ENCODE assay signal across 17 mouse cellular contexts in the genomic region with DNA sequence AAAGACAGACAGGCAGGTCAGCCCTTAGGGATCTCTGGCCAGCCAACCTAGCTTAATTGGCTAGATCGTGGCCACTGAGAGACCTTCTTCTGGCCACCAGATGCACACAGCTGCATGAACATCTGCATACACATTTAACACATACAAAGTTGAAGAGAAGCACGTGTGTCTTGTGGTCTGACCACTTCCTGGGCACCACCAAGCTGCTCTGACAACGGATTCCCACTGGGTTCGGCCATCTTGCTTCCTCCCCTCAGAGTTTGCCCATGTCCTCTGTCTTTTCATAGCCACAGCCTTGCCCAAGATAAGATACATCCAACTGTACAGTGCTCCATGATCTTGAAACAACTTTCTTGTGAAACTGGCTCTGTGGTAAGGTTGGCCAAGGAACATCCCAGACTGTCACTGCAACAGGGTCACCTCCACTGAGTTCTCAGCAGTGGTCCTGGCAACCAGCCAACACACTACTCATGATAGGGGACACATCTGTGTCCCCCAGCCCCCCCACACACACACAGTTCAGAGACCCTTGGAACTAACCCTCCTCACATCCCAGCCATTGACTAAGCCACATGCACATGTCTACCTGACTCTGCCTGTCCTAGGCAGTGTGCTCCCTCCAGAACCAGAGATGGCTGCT.
DNase-seq lines count a peak whose midpoint lies in the region; ATAC-seq and TF ChIP-seq lines count a peak whose summit lies in the region.
"Had no signal": no experiment of that assay in that cellular context is flagged by ENCODE, and none has a peak within 500 bp of the region (broad histone marks: within the 10 kb centered on the region; RNA-seq: fewer than 3 reads in every experiment).

No protein-coding gene starts in this region.

- TF ChIP-seq CTCF in lung, postnatal 0 days (IDR thresholded peaks at IDR 0.05) = no peak

- no peaks in the 10 kb centered on the region for H3K27me3 ChIP-seq in lung, postnatal 0 days (replicated peaks; ENCODE audit: insufficient read depth, low read length)
- no peaks in the 10 kb centered on the region for H3K27me3 ChIP-seq in forebrain, embryonic 11.5 days (ENCODE audit: control insufficient read depth, insufficient read depth, low read length)
- H3K27me3 ChIP-seq: embryonic facial prominence, embryonic 13.5 days; forebrain, embryonic 13.5 days; heart, embryonic 13.5 days; midbrain, embryonic 12.5 days had no signal

- no peaks in the 10 kb centered on the region for H3K4me1 ChIP-seq in lung, postnatal 0 days (ENCODE audit: insufficient read depth, low read depth, low read length)
- H3K4me1 ChIP-seq in forebrain, embryonic 11.5 days (replicated peaks; ENCODE audit: control insufficient read depth, insufficient read depth, low read length) = no peaks in the 10 kb centered on the region
- H3K4me1 ChIP-seq: embryonic facial prominence, embryonic 13.5 days; forebrain, embryonic 13.5 days; heart, embryonic 13.5 days; midbrain, embryonic 12.5 days had no signal

- no peak for TF ChIP-seq EP300 in lung, postnatal 0 days (IDR thresholded peaks at IDR 0.05)

- H3K36me3 ChIP-seq in lung, postnatal 0 days (ENCODE audit: insufficient read depth, low read length) = no peaks in the 10 kb centered on the region
- H3K36me3 ChIP-seq in forebrain, embryonic 11.5 days (ENCODE audit: control insufficient read depth, insufficient read depth, low read length) = no peaks in the 10 kb centered on the region
- H3K36me3 ChIP-seq: midbrain, embryonic 12.5 days had no signal

- H3K4me3 ChIP-seq in lung, postnatal 0 days (ENCODE audit: low read depth, low read length) = no peak overlapping the region
- H3K4me3 ChIP-seq in forebrain, embryonic 11.5 days (ENCODE audit: low read depth, low read length) = no peak overlapping the region
- H3K4me3 ChIP-seq: embryonic facial prominence, embryonic 13.5 days; forebrain, embryonic 13.5 days; gastrocnemius, adult 2 months; heart, embryonic 13.5 days; midbrain, embryonic 12.5 days had no signal

- peak; percentile 6 for DNase-seq in lung, postnatal 36 days
- no peak for DNase-seq in lung, postnatal 0 days (ENCODE audit: low spot score)
- DNase-seq in c-Kit-positive CD71-negative TER-119-negative erythroid progenitor cells, embryonic 14.5 days (ENCODE audit: low read depth) = peak; percentile 7
- peak; percentile 73 to 81 for DNase-seq in thymus, postnatal 36 days
- DNase-seq in right cerebral cortex, postnatal 25 days = no peak
- DNase-seq in forebrain, embryonic 11.5 days (ENCODE audit: low spot score) = no peak
- no peak for DNase-seq in kidney, postnatal 4 days
- DNase-seq: adrenal gland, postnatal 25 days; gastrocnemius, adult 2 months; kidney, adult 9 months; layer of hippocampus, adult 9-11 months had no signal

- 71% methylated on average over 4 of the region's 4 CpGs for WGBS in lung, postnatal 0 days
- 78% methylated on average over 4 of the region's 4 CpGs for WGBS in forebrain, embryonic 11.5 days

- no peak overlapping the region for H3K27ac ChIP-seq in lung, postnatal 0 days (ENCODE audit: low read length)
- no peak overlapping the region for H3K27ac ChIP-seq in forebrain, embryonic 11.5 days (ENCODE audit: low read depth, low read length)
- H3K27ac ChIP-seq: embryonic facial prominence, embryonic 13.5 days; forebrain, embryonic 13.5 days; gastrocnemius, adult 2 months; heart, embryonic 13.5 days; midbrain, embryonic 12.5 days had no signal

- H3K9me3 ChIP-seq in lung, postnatal 0 days (ENCODE audit: low read length) = no peaks in the 10 kb centered on the region
- H3K9me3 ChIP-seq in forebrain, embryonic 11.5 days (ENCODE audit: control insufficient read depth, low read length) = no peaks in the 10 kb centered on the region
- H3K9me3 ChIP-seq: embryonic facial prominence, embryonic 13.5 days; forebrain, embryonic 13.5 days; heart, embryonic 13.5 days; midbrain, embryonic 12.5 days had no signal

- no peak overlapping the region for H3K4me2 ChIP-seq in lung, postnatal 0 days (replicated peaks; ENCODE audit: low read depth, low read length)
- no peak overlapping the region for H3K4me2 ChIP-seq in forebrain, embryonic 11.5 days (ENCODE audit: low read depth, low read length, severe bottlenecking)
- H3K4me2 ChIP-seq: embryonic facial prominence, embryonic 13.5 days; forebrain, embryonic 13.5 days; heart, embryonic 13.5 days; midbrain, embryonic 12.5 days had no signal

- no peak for ATAC-seq in lung, postnatal 0 days
- ATAC-seq in neutrophil, adult 5-6 weeks (ENCODE audit: extremely low read depth, insufficient number of reproducible peaks, low FRiP score, poor library complexity, severe bottlenecking) = peak; percentile 11
- ATAC-seq in forebrain, embryonic 11.5 days (replicated peaks; ENCODE audit: low FRiP score) = no peak
- ATAC-seq: forebrain, embryonic 13.5 days; hindbrain, embryonic 16.5 days had no signal

- H3K9ac ChIP-seq in lung, postnatal 0 days (replicated peaks; ENCODE audit: low read depth) = no peak overlapping the region
- H3K9ac ChIP-seq in forebrain, embryonic 11.5 days (ENCODE audit: low read length) = no peak overlapping the region
- H3K9ac ChIP-seq: embryonic facial prominence, embryonic 13.5 days; forebrain, embryonic 13.5 days; heart, embryonic 13.5 days; midbrain, embryonic 12.5 days had no signal

Comparison
In these comparisons a context has a peak if more than half of its experiments do, and no peak if none do; other contexts are left out.
1. DNase-seq: peak in lung, postnatal 36 days (single experiment), c-Kit-positive CD71-negative TER-119-negative erythroid progenitor cells, embryonic 14.5 days (single experiment) and thymus, postnatal 36 days (2 of 2); none in lung, postnatal 0 days (single experiment), right cerebral cortex, postnatal 25 days (single experiment), forebrain, embryonic 11.5 days (single experiment) and kidney, postnatal 4 days (0 of 2).